Mouse (Mus musculus) myocyte (in vitro differentiated cells): ENCODE data around the gene Chst4.

Experiments used
- CEBPB ChIP-seq: IDR thresholded peaks from 2 replicates; pipeline ENCODE4 v1.6.1; 2011; ENCODE audit warnings: mild to moderate bottlenecking, moderate library complexity; ENCODE audit not compliant: poor library complexity, insufficient read depth, severe bottlenecking
- POLR2A ChIP-seq: IDR thresholded peaks from one replicate; pipeline ENCODE4 v1.6.1; 2011; ENCODE audit warnings: low read depth, mild to moderate bottlenecking, control low read depth, moderate library complexity; ENCODE audit not compliant: insufficient read length
- SRF ChIP-seq: IDR thresholded peaks from one replicate; pipeline ENCODE4 v1.6.1; 2011; ENCODE audit warnings: low read depth; ENCODE audit not compliant: control insufficient read depth, insufficient read length

DNA sequence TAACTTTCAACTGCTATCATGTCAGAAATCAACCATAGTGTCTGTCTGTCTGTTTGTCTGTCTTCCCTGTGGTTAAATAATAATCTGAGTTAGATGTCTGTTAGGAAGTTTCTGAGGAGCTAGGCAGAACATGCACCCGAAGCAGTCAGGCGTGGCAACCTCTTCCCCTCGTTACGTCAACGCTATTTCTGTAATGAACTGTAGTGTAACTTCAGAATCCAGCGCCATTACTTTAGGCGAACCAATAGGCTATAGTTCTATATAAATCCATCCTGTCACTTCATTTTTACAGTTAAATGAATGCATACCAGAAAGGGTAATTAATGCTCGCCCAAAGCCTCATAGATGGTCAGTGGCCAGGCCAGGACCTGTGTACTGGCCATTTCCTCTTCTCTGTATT is 35.0 kb upstream of the Chst4 start:
- TF ChIP-seq POLR2A (no peak), SRF (no peak), CEBPB (no peak)
